Mouse (Mus musculus): Measurements from ENCODE around the gene Rnf207. TPM values are rescaled to one million over a fixed set of nuclear protein-coding genes. Genes with fewer than 3 reads are reported as not detected.

Gene Rnf207
- polyA plus RNA-seq, 1 experiment from 2014 or later, result 4.0 TPM

DNA sequence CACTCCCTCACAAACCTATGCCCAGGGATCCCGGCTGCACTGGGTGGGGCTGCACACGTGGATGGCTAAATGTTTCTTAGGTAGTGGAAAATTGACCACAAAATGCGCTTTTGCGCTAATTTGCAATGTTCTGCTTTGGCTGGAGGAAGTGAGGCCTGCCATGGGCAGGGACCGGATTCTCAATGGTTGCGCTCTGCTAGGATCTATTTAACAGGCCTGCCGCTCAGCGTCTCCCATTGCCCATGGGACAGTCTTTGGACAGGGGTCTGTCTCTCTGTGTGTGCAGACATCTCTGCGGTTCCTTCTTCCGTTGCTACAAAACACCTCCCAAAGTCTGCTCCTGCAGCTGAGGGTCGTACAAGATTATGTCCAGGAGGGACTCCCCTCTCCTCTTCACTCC lies 27.8 kb downstream of the Rnf207 start:
- no peak overlapping the region for H3K4me3 ChIP-seq (replicated peaks; ENCODE audit: low read length)
- 4% methylated on average over 11 of the region's 11 CpGs for WGBS
- no peak overlapping the region for H3K9ac ChIP-seq (replicated peaks; ENCODE audit: low read depth, low read length)
- peaks cover 32% of the 10 kb centered on the region for H3K4me1 ChIP-seq (replicated peaks; ENCODE audit: control insufficient read depth, insufficient read depth, low read length)
- ATAC-seq, result no peak
- H3K36me3 ChIP-seq (ENCODE audit: control insufficient read depth, insufficient read depth), result no peaks in the 10 kb centered on the region
- H3K4me2 ChIP-seq (ENCODE audit: low read length), result peak overlapping the region; percentile 64; the same call in 1 of the 2 replicates
- H3K27ac ChIP-seq (ENCODE audit: low read length), result no peak overlapping the region
- peaks cover 79% of the 10 kb centered on the region for H3K27me3 ChIP-seq (replicated peaks; ENCODE audit: control insufficient read depth, insufficient read depth, low read length)
- H3K9me3 ChIP-seq (ENCODE audit: control insufficient read depth, low read length), result no peaks in the 10 kb centered on the region

DNA sequence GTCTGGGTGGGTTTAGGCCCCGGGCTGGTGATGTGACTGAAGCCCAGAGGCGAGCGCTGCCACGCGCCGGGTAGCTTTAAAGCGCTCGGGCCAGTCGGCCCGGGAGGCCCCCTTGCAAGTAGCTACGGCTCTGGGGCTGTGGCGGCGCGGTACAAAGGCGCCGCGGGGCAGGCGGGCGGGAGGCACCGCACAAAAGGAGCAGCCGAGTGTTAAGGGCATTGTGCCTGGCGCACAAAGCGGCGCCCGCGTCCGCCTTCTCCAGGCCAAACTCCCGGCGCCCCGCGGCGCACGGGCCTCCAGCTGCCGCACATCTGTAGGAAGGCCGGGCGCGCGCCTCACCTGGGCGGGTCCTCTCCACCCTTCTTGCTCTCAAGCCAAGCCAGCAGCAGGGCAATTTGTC lies 28.4 kb downstream of the Rnf207 start:
- peaks cover 34% of the 10 kb centered on the region for H3K4me1 ChIP-seq (replicated peaks; ENCODE audit: control insufficient read depth, insufficient read depth, low read length)
- H3K9me3 ChIP-seq (ENCODE audit: control insufficient read depth, low read length), result no peaks in the 10 kb centered on the region
- peak overlapping the region; percentile 64 for H3K4me2 ChIP-seq (ENCODE audit: low read length)
- peak overlapping the region; percentile 57 for H3K9ac ChIP-seq (replicated peaks; ENCODE audit: low read depth, low read length)
- under 1% methylated on average over 39 of the region's 39 CpGs for WGBS
- peak; percentile 24 for ATAC-seq
- H3K27ac ChIP-seq (ENCODE audit: low read length), result no peak overlapping the region
- peaks cover 79% of the 10 kb centered on the region for H3K27me3 ChIP-seq (replicated peaks; ENCODE audit: control insufficient read depth, insufficient read depth, low read length)
- H3K4me3 ChIP-seq (replicated peaks; ENCODE audit: low read length), result peak overlapping the region; percentile 36
- no peaks in the 10 kb centered on the region for H3K36me3 ChIP-seq (ENCODE audit: control insufficient read depth, insufficient read depth)

DNA sequence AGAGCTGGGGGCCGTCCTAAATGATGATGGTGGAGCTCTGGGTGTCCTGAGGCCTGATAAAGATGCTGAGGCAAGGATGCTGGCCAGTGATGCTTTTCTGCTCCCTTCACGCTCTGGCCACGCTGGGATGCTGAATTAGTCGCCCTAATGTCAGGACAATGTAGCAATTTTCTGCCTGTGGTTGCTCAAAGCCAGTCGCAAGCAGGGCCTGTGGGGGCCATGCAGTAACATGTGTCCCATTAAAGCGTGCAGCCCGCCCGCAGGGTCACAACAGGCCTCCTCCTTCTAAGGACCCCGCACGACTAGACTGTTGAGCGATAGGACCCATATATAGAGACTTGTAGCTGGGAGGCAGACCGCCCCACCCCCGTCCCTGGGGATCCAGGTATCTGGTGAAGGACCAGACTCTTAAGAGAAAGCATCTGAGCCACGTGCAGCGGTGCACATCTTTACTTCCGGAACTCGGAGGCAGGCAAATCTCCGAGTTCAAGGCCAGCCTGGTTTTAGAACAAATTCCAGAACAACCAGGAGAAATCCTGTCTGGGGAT lies 30.3 kb downstream of the Rnf207 start:
- 36% methylated on average over 18 of the region's 18 CpGs for WGBS
- Histone ChIP-seq H3K9ac (replicated peaks; ENCODE audit: low read depth, low read length) (no peak overlapping the region), H3K9me3 (ENCODE audit: control insufficient read depth, low read length) (no peaks in the 10 kb centered on the region), H3K4me1 (replicated peaks; ENCODE audit: control insufficient read depth, insufficient read depth, low read length) (peaks cover 35% of the 10 kb centered on the region), H3K4me2 (ENCODE audit: low read length) (no peak overlapping the region), H3K4me3 (replicated peaks; ENCODE audit: low read length) (no peak overlapping the region), H3K36me3 (ENCODE audit: control insufficient read depth, insufficient read depth) (no peaks in the 10 kb centered on the region), H3K27ac (ENCODE audit: low read length) (no peak overlapping the region), H3K27me3 (replicated peaks; ENCODE audit: control insufficient read depth, insufficient read depth, low read length) (peaks cover 84% of the 10 kb centered on the region)
- ATAC-seq, result no peak

DNA sequence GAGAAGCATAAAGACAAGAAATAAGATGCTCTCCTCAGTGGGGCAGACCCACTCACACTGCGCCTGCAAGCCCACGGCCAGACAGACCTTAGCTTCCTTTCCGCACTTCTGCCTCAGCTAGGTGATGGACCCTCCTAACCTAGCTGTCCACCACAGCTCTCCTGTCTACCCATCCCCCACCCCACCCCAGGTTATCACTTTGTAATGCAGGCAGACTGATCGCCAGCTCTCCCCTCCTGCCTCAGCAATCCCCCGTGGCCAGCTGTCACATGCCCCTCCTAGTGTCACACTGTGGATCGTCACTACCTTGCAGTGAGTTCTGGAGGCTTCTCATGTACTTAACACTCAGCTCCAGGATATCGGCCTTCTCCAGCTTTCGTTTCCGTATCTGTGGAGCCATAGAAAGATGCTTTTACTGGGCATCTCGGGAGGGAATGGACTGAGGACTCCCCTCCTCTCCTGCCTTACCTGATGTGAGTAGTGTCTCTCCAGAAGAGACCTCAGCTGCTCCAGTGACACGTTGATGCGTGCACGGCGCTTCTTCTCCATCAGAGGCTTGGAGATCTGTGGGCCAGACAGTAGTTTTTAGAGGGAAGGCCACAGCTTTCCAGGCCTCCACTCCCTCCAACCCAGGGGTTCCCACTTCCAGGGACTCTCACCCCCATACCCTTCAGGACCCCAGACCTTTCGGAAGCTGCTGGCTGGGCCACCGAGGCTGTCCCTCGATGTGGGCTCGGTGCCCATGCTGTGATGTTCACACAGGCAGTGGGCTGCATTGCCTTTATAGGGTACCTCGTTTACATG lies 31.3 kb downstream of the Rnf207 start:
- WGBS, result 9% methylated on average over 19 of the region's 19 CpGs
- no peak overlapping the region for H3K4me3 ChIP-seq (replicated peaks; ENCODE audit: low read length)
- ATAC-seq, result no peak
- H3K36me3 ChIP-seq (ENCODE audit: control insufficient read depth, insufficient read depth), result no peaks in the 10 kb centered on the region
- H3K27me3 ChIP-seq (replicated peaks; ENCODE audit: control insufficient read depth, insufficient read depth, low read length), result peaks cover 82% of the 10 kb centered on the region
- no peak overlapping the region for H3K9ac ChIP-seq (replicated peaks; ENCODE audit: low read depth, low read length)
- H3K27ac ChIP-seq (ENCODE audit: low read length), result no peak overlapping the region
- H3K9me3 ChIP-seq (ENCODE audit: control insufficient read depth, low read length), result no peaks in the 10 kb centered on the region
- H3K4me2 ChIP-seq (ENCODE audit: low read length), result no peak overlapping the region
- H3K4me1 ChIP-seq (replicated peaks; ENCODE audit: control insufficient read depth, insufficient read depth, low read length), result peaks cover 43% of the 10 kb centered on the region

DNA sequence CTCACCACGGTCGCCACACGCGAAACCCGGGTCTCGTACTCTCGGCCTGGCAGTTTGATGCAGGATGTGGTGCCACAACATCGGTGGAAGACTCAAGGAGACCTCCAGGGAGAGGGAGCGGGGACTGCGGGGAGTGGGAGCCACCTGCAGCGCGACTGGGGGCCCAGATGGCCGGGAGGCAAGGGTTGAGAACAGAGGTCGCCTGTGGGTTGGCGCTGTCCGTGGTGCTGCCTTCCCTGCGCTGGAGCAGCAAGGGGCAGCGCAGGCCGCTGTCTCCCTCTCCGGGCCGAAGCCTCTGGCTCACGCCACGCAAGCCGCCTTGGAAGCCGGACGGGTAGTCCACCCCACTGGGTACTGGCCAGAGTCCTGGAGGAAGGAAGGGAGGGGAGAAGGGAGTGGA lies 31.9 kb downstream of the Rnf207 start:
- WGBS, result 2% methylated on average over 26 of the region's 26 CpGs
- H3K36me3 ChIP-seq (ENCODE audit: control insufficient read depth, insufficient read depth), result no peaks in the 10 kb centered on the region
- peaks cover 83% of the 10 kb centered on the region for H3K27me3 ChIP-seq (replicated peaks; ENCODE audit: control insufficient read depth, insufficient read depth, low read length)
- H3K9ac ChIP-seq (replicated peaks; ENCODE audit: low read depth, low read length), result peak overlapping the region; percentile 57
- H3K27ac ChIP-seq (ENCODE audit: low read length), result no peak overlapping the region
- peaks cover 43% of the 10 kb centered on the region for H3K4me1 ChIP-seq (replicated peaks; ENCODE audit: control insufficient read depth, insufficient read depth, low read length)
- no peaks in the 10 kb centered on the region for H3K9me3 ChIP-seq (ENCODE audit: control insufficient read depth, low read length)
- no peak for ATAC-seq
- H3K4me2 ChIP-seq (ENCODE audit: low read length), result peak overlapping the region; percentile 69
- peak overlapping the region; percentile 49 for H3K4me3 ChIP-seq (replicated peaks; ENCODE audit: low read length)

DNA sequence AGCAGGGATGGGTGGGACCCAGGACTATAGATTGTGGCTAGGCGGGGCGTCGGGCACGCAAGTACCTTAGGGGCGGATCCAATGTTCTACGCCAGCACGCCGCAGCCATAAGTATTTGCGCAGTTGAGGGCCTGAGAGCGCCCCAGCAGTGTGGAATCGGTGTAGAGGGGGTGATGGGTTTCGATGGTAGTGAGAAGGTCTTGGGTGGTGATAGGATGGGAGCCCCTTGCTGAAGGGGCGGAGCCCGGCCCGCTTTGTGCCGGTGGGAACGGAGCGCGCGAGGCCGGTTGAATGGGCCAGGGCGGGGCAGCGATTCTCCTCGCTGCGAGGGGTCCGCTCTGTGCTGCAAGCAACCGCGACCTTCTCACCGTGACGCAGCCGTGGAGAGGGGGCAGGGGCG lies 32.6 kb downstream of the Rnf207 start:
- peak; percentile 26 for ATAC-seq
- H3K27ac ChIP-seq (ENCODE audit: low read length), result no peak overlapping the region
- WGBS, result 1% methylated on average over 32 of the region's 32 CpGs
- peak overlapping the region; percentile 69 for H3K4me2 ChIP-seq (ENCODE audit: low read length)
- no peaks in the 10 kb centered on the region for H3K9me3 ChIP-seq (ENCODE audit: control insufficient read depth, low read length)
- H3K4me1 ChIP-seq (replicated peaks; ENCODE audit: control insufficient read depth, insufficient read depth, low read length), result peaks cover 43% of the 10 kb centered on the region
- H3K27me3 ChIP-seq (replicated peaks; ENCODE audit: control insufficient read depth, insufficient read depth, low read length), result peaks cover 83% of the 10 kb centered on the region
- peak overlapping the region; percentile 57 for H3K9ac ChIP-seq (replicated peaks; ENCODE audit: low read depth, low read length)
- peak overlapping the region; percentile 49 for H3K4me3 ChIP-seq (replicated peaks; ENCODE audit: low read length)
- H3K36me3 ChIP-seq (ENCODE audit: control insufficient read depth, insufficient read depth), result no peaks in the 10 kb centered on the region

DNA sequence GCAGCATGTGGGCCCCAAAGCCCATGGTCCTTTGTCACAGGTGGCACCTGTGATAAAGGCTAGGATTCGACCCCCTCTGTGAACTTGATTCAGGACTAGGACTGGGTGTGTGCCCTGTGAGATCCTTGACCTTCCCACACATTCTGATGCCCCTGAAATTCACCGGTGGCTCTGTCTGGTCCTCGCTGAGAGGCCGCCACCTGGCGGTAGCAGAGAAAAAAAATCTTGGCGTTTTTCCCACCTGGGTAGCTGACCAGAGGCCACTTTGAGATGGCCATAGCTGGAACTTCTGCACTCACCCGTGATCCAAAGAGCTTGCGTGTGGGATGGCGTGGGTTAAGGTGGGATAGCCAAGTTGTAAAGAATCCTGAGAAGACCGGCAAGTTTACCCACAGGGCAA lies 33.3 kb downstream of the Rnf207 start:
- H3K4me1 ChIP-seq (replicated peaks; ENCODE audit: control insufficient read depth, insufficient read depth, low read length), result peaks cover 39% of the 10 kb centered on the region
- H3K27ac ChIP-seq (ENCODE audit: low read length), result no peak overlapping the region
- no peak for ATAC-seq
- H3K4me3 ChIP-seq (replicated peaks; ENCODE audit: low read length), result no peak overlapping the region
- no peak overlapping the region for H3K9ac ChIP-seq (replicated peaks; ENCODE audit: low read depth, low read length)
- H3K9me3 ChIP-seq (ENCODE audit: control insufficient read depth, low read length), result no peaks in the 10 kb centered on the region
- no peak overlapping the region for H3K4me2 ChIP-seq (ENCODE audit: low read length)
- peaks cover 83% of the 10 kb centered on the region for H3K27me3 ChIP-seq (replicated peaks; ENCODE audit: control insufficient read depth, insufficient read depth, low read length)
- no peaks in the 10 kb centered on the region for H3K36me3 ChIP-seq (ENCODE audit: control insufficient read depth, insufficient read depth)
- WGBS, result 3% methylated on average over 10 of the region's 10 CpGs

DNA sequence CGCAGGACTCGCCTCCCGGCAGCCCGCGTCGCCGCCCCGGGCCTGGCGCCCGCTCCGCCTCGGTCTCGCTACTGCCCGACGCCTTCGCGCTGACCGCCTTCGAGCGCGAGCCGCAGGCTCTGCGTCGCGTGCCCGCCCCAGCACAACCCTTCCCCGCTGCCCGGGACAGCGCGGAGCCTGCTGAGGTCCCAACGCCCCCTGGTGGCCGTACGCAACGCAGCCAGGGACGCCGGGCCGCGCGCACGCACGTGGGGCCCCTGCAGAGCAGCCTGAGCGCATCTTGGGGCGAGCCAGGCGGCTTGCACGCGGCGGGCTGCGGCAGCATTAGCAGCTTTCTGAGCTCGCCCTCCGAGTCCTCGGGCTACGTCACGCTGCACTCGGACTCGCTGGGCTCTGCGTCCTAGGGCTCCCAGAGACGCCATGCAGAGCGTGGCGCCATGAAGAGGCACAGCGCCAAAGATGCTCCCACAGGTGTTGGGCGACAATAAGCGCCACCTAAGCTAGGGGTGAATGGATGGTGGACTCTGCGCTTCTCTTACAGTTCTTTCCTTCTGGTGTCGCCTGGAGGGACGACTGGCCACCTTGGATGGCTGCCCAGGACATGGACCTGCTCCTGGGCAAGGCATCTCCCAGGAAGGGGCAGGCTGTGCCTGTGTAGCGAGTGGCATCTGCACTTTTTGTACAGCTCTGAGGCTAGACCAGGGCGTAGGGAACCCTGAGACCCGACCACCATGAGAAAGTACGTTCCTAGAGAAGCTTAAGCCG lies 35.4 kb downstream of the Rnf207 start:
- H3K9ac ChIP-seq (replicated peaks; ENCODE audit: low read depth, low read length), result peak overlapping the region; percentile 26; the same call in 1 of the 2 replicates
- WGBS, result 4% methylated on average over 70 of the region's 70 CpGs

DNA sequence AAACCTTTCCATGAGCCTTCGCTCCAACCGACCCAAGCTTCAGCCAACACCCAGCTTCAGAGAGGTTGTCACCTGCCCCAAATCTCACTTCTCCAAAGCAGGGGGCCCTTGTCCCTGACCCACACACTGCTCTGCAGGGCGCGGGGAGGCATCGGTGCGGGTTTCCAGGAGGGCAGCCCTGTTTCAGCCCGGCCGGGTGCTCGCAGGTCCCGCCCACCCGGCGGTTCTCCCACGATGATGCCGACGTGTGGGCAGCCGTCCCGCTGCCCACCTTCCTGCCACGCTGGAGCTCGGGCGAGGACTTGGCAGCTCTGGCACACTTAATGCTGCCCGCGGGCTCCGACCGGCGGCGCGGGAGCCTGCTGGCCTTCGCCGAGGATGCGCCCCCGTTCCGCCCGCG lies 36.1 kb downstream of the Rnf207 start:
- peaks cover 28% of the 10 kb centered on the region for H3K4me1 ChIP-seq (replicated peaks; ENCODE audit: control insufficient read depth, insufficient read depth, low read length)
- WGBS, result 13% methylated on average over 33 of the region's 34 CpGs
- H3K27me3 ChIP-seq (replicated peaks; ENCODE audit: control insufficient read depth, insufficient read depth, low read length), result peaks cover 65% of the 10 kb centered on the region
- no peak overlapping the region for H3K27ac ChIP-seq (ENCODE audit: low read length)
- no peaks in the 10 kb centered on the region for H3K9me3 ChIP-seq (ENCODE audit: control insufficient read depth, low read length)
- ATAC-seq, result no peak
- no peaks in the 10 kb centered on the region for H3K36me3 ChIP-seq (ENCODE audit: control insufficient read depth, insufficient read depth)
- no peak overlapping the region for H3K9ac ChIP-seq (replicated peaks; ENCODE audit: low read depth, low read length)
- H3K4me2 ChIP-seq (ENCODE audit: low read length), result peak overlapping the region; percentile 64
- H3K4me3 ChIP-seq (replicated peaks; ENCODE audit: low read length), result peak overlapping the region; percentile 42

More for the DNA sequence above, 35.4 kb downstream of the Rnf207 start:
- H3K9me3 ChIP-seq (ENCODE audit: control insufficient read depth, low read length), result no peaks in the 10 kb centered on the region
- peaks cover 33% of the 10 kb centered on the region for H3K4me1 ChIP-seq (replicated peaks; ENCODE audit: control insufficient read depth, insufficient read depth, low read length)
- H3K4me2 ChIP-seq (ENCODE audit: low read length), result peak overlapping the region; percentile 64
- H3K27me3 ChIP-seq (replicated peaks; ENCODE audit: control insufficient read depth, insufficient read depth, low read length), result peaks cover 71% of the 10 kb centered on the region
- no peak overlapping the region for H3K27ac ChIP-seq (ENCODE audit: low read length)
- peak overlapping the region; percentile 42 for H3K4me3 ChIP-seq (replicated peaks; ENCODE audit: low read length)
- no peaks in the 10 kb centered on the region for H3K36me3 ChIP-seq (ENCODE audit: control insufficient read depth, insufficient read depth)
- ATAC-seq, result peak; percentile 88
